Mouse (Mus musculus) forebrain, embryonic 13.5 days (tissue): ENCODE results near the gene Hoga1. TPM values are rescaled to one million over a fixed set of nuclear protein-coding genes. Genes with fewer than 3 reads are reported as not detected.
A peak's percentile ranks its signal among the peaks of the same experiment; 100 is the strongest.

Source experiments
- ATAC-seq: fragments of 200-750 bp; cut with Nextera tagmentation; 2 replicates; pipeline ENCODE4 v1.8.0; 2017
- H3K27ac ChIP-seq: fragments of 300-500 bp; sonication (generic); 2 replicates; pipeline ENCODE4 v1.5.1; 2015; ENCODE audit warnings: inconsistent platforms, mild to moderate bottlenecking, moderate library complexity
- H3K27me3 ChIP-seq: fragments of 300-500 bp; sonication (generic); 2 replicates; pipeline ENCODE4 v1.6.1; 2015; ENCODE audit warnings: mild to moderate bottlenecking, inconsistent platforms
- H3K36me3 ChIP-seq: fragments of 300-500 bp; sonication (generic); 2 replicates; pipeline ENCODE4 v1.6.1; 2015; ENCODE audit warnings: mild to moderate bottlenecking, inconsistent platforms; ENCODE audit not compliant: poor library complexity, severe bottlenecking
- H3K4me1 ChIP-seq: fragments of 300-500 bp; sonication (generic); 2 replicates; pipeline ENCODE4 v1.6.1; 2015; ENCODE audit warnings: inconsistent platforms
- H3K4me2 ChIP-seq: fragments of 300-500 bp; sonication (generic); 2 replicates; pipeline ENCODE4 v1.6.1; 2015; ENCODE audit warnings: inconsistent platforms, mild to moderate bottlenecking, moderate library complexity
- H3K4me3 ChIP-seq: fragments of 300-500 bp; sonication (generic); 2 replicates; pipeline ENCODE4 v1.5.1; 2015; ENCODE audit warnings: mild to moderate bottlenecking, inconsistent platforms
- H3K9ac ChIP-seq: fragments of 300-500 bp; sonication (generic); 2 replicates; pipeline ENCODE4 v1.6.1; 2015; ENCODE audit warnings: mild to moderate bottlenecking, inconsistent platforms
- H3K9me3 ChIP-seq: fragments of 300-500 bp; sonication (generic); replicated peaks from 2 replicates; pipeline ENCODE4 v1.6.1; 2016; ENCODE audit warnings: inconsistent platforms
- WGBS: fragments of 180-500 bp; shearing (Covaris S2); methylation state at CpG from one replicate; pipeline ENCODE4 v1.1.7; 2015; 5-methylcytosine and 5-hydroxymethylcytosine counted together
- polyA plus RNA-seq: library from polyadenylated mRNA; unstranded; fragments of >200 nt; fragmentation: Nextera tagmentation; extraction: Ambion mirVana; gene quantifications from 2 replicates; pipeline ENCODE4 v1.2.1, GENCODE M21; 2015

Gene Hoga1
- polyA plus RNA-seq, 1 experiment from 2014 or later, result 0.79 TPM

- Histone ChIP-seq H3K4me3 (no peak overlapping the region), H3K9me3 (no peaks in the 10 kb centered on the region), H3K4me2 (no peak overlapping the region), H3K27me3 (no peaks in the 10 kb centered on the region), H3K36me3 (0 out of 2 replicates have a peak, but pooled peaks cover 4% of the 10 kb centered on the region), H3K4me1 (peaks cover 6% of the 10 kb centered on the region; the same call in 1 of the 2 replicates), H3K9ac (no peak overlapping the region), H3K27ac (no peak overlapping the region)
- no peak for ATAC-seq
- WGBS, result 80% methylated on average over 14 of the region's 14 CpGs
Measured at GRCm38 (mm10) chr19:42033611-42034010, 11.8 kb upstream of the Hoga1 start.

GRCm38 (mm10) chr19:42034146-42034775 is 11.1 kb upstream of the Hoga1 start:
- H3K4me3 ChIP-seq, result no peak overlapping the region
- no peaks in the 10 kb centered on the region for H3K27me3 ChIP-seq
- H3K4me2 ChIP-seq, result no peak overlapping the region
- H3K4me1 ChIP-seq, result peaks cover 6% of the 10 kb centered on the region; the same call in 1 of the 2 replicates
- no peak overlapping the region for H3K27ac ChIP-seq
- 0 out of 2 replicates have a peak overlapping the region, but pooled peaks have one; percentile 4 for H3K9ac ChIP-seq
- WGBS, result 78% methylated on average over 9 of the region's 9 CpGs
- 0 out of 2 replicates have a peak, but pooled peaks cover 4% of the 10 kb centered on the region for H3K36me3 ChIP-seq
- ATAC-seq, result no peak
- H3K9me3 ChIP-seq, result no peaks in the 10 kb centered on the region

GRCm38 (mm10) chr19:42034881-42035455 is 10.4 kb upstream of the Hoga1 start:
- Histone ChIP-seq H3K36me3 (0 out of 2 replicates have a peak, but pooled peaks cover 4% of the 10 kb centered on the region), H3K4me3 (no peak overlapping the region), H3K9ac (no peak overlapping the region), H3K4me2 (no peak overlapping the region), H3K4me1 (peaks cover 6% of the 10 kb centered on the region; the same call in 1 of the 2 replicates), H3K9me3 (no peaks in the 10 kb centered on the region), H3K27ac (no peak overlapping the region), H3K27me3 (peaks cover 3% of the 10 kb centered on the region; the same call in 1 of the 2 replicates)
- no peak for ATAC-seq
- WGBS, result 64% methylated on average over 11 of the region's 11 CpGs

- Histone ChIP-seq H3K4me3 (no peak within 1 kb of the TSS), H3K9me3 (no peaks in the 10 kb centered on the region), H3K9ac (no peak within 1 kb of the TSS), H3K36me3 (0 out of 2 replicates have a peak, but pooled peaks cover 4% of the 10 kb centered on the region), H3K27me3 (peaks cover 7% of the 10 kb centered on the region; the same call in 1 of the 2 replicates), H3K27ac (no peak within 1 kb of the TSS), H3K4me2 (no peak within 1 kb of the TSS), H3K4me1 (peaks cover 6% of the 10 kb centered on the region; the same call in 1 of the 2 replicates)
- WGBS, result 63% methylated on average over 19 of the region's 19 CpGs
- ATAC-seq, result peak; percentile 86
Measured at GRCm38 (mm10) chr19:42035456-42036248, 9.8 kb upstream of the Hoga1 start, which contains the start of gene Ankrd2. Gene Ankrd2, plus strand, starts transcription at chr19:42036000.

- H3K4me1 ChIP-seq, result peaks cover 6% of the 10 kb centered on the region; the same call in 1 of the 2 replicates
- 0 out of 2 replicates have a peak, but pooled peaks cover 4% of the 10 kb centered on the region for H3K36me3 ChIP-seq
- H3K27me3 ChIP-seq, result peaks cover 7% of the 10 kb centered on the region; the same call in 1 of the 2 replicates
- no peak for ATAC-seq
- no peak overlapping the region for H3K4me3 ChIP-seq
- H3K4me2 ChIP-seq, result no peak overlapping the region
- 81% methylated on average over 3 of the region's 3 CpGs for WGBS
- no peak overlapping the region for H3K9ac ChIP-seq
- no peak overlapping the region for H3K27ac ChIP-seq
- no peaks in the 10 kb centered on the region for H3K9me3 ChIP-seq
Measured at GRCm38 (mm10) chr19:42036357-42036756, 9.1 kb upstream of the Hoga1 start.

GRCm38 (mm10) chr19:42037167-42037702 is 8.2 kb upstream of the Hoga1 start:
- H3K4me1 ChIP-seq, result peaks cover 6% of the 10 kb centered on the region; the same call in 1 of the 2 replicates
- ATAC-seq, result no peak
- 0 out of 2 replicates have a peak, but pooled peaks cover 4% of the 10 kb centered on the region for H3K36me3 ChIP-seq
- no peak overlapping the region for H3K27ac ChIP-seq
- H3K4me2 ChIP-seq, result no peak overlapping the region
- H3K9ac ChIP-seq, result no peak overlapping the region
- H3K9me3 ChIP-seq, result no peaks in the 10 kb centered on the region
- peaks cover 7% of the 10 kb centered on the region; the same call in 1 of the 2 replicates for H3K27me3 ChIP-seq
- WGBS, result 86% methylated on average over 11 of the region's 11 CpGs
- H3K4me3 ChIP-seq, result no peak overlapping the region

- Histone ChIP-seq H3K36me3 (0 out of 2 replicates have a peak, but pooled peaks cover 4% of the 10 kb centered on the region), H3K4me1 (peaks cover 6% of the 10 kb centered on the region; the same call in 1 of the 2 replicates), H3K9me3 (no peaks in the 10 kb centered on the region), H3K9ac (no peak overlapping the region), H3K4me2 (no peak overlapping the region), H3K27ac (no peak overlapping the region), H3K4me3 (no peak overlapping the region), H3K27me3 (peaks cover 7% of the 10 kb centered on the region; the same call in 1 of the 2 replicates)
- ATAC-seq, result no peak
- WGBS, result 95% methylated on average over 12 of the region's 12 CpGs
Measured at GRCm38 (mm10) chr19:42038310-42038709, 7.1 kb upstream of the Hoga1 start.

- no peak for ATAC-seq
- WGBS, result 95% methylated on average over 6 of the region's 6 CpGs
Measured at GRCm38 (mm10) chr19:42043988-42044387, 1.4 kb upstream of the Hoga1 start.

GRCm38 (mm10) chr19:42050251-42050650 is 4.8 kb downstream of the Hoga1 start:
- H3K9ac ChIP-seq, result no peak overlapping the region
- H3K27ac ChIP-seq, result no peak overlapping the region
- no peak overlapping the region for H3K4me3 ChIP-seq
- H3K4me1 ChIP-seq, result peaks cover 4% of the 10 kb centered on the region; the same call in 1 of the 2 replicates
- no peaks in the 10 kb centered on the region for H3K27me3 ChIP-seq
- no peak for ATAC-seq
- 76% methylated on average over 1 of the region's 1 CpGs for WGBS
- no peaks in the 10 kb centered on the region for H3K36me3 ChIP-seq
- H3K9me3 ChIP-seq, result no peaks in the 10 kb centered on the region
- H3K4me2 ChIP-seq, result no peak overlapping the region

More at GRCm38 (mm10) chr19:42043988-42044387, 1.4 kb upstream of the Hoga1 start:
- peaks cover 7% of the 10 kb centered on the region; the same call in 1 of the 2 replicates for H3K27me3 ChIP-seq
- H3K9ac ChIP-seq, result no peak overlapping the region
- no peaks in the 10 kb centered on the region for H3K9me3 ChIP-seq
- H3K36me3 ChIP-seq, result no peaks in the 10 kb centered on the region
- H3K4me3 ChIP-seq, result no peak overlapping the region
- no peak overlapping the region for H3K27ac ChIP-seq
- peaks cover 4% of the 10 kb centered on the region; the same call in 1 of the 2 replicates for H3K4me1 ChIP-seq
- H3K4me2 ChIP-seq, result no peak overlapping the region

GRCm38 (mm10) chr19:42051351-42051750 is 5.9 kb downstream of the Hoga1 start:
- H3K4me3 ChIP-seq, result no peak overlapping the region
- no peak overlapping the region for H3K4me2 ChIP-seq
- H3K27me3 ChIP-seq, result no peaks in the 10 kb centered on the region
- 88% methylated on average over 3 of the region's 3 CpGs for WGBS
- no peak overlapping the region for H3K27ac ChIP-seq
- H3K9ac ChIP-seq, result no peak overlapping the region
- H3K9me3 ChIP-seq, result no peaks in the 10 kb centered on the region
- H3K4me1 ChIP-seq, result no peaks in the 10 kb centered on the region
- H3K36me3 ChIP-seq, result no peaks in the 10 kb centered on the region
- no peak for ATAC-seq

- no peak within 1 kb of the TSS for H3K4me2 ChIP-seq
- H3K27ac ChIP-seq, result no peak within 1 kb of the TSS
- no peaks in the 10 kb centered on the region for H3K36me3 ChIP-seq
- 79% methylated on average over 4 of the region's 4 CpGs for WGBS
- no peak within 1 kb of the TSS for H3K4me3 ChIP-seq
- H3K9me3 ChIP-seq, result no peaks in the 10 kb centered on the region
- H3K4me1 ChIP-seq, result no peaks in the 10 kb centered on the region
- H3K9ac ChIP-seq, result no peak within 1 kb of the TSS
- no peak for ATAC-seq
- no peaks in the 10 kb centered on the region for H3K27me3 ChIP-seq
Measured at GRCm38 (mm10) chr19:42051948-42052347, 6.5 kb downstream of the Hoga1 start, which contains the start of gene 4933411K16Rik. Gene 4933411K16Rik, plus strand, starts transcription at chr19:42052248.
